In the genomic region with DNA sequence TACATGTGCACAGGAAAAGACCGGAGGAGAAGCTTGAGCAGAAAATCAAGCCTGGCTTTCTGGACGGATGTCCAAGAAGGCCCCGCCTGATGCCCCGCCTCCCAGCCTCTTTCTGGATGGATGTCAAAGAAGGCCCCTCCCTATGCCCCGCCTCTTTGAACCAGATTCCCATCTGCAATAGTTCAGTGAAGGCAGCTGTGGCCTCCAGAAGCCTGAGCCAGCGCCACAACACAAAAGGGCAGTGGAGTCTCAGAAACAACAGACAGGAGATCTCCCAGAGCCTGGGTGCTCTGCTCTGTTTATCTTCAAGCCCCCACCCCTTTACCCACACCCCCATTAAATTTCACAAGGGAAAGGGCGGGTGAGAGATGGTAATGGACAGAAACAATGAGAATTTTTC, we compare ENCODE assay signal across 11 mouse cellular contexts.
A peak's percentile ranks its signal among the peaks of the same experiment; 100 is the strongest.
DNase-seq lines count a peak whose midpoint lies in the region; ATAC-seq lines count a peak whose summit lies in the region.
"Had no signal": no experiment of that assay in that cellular context is flagged by ENCODE, and none has a peak within 500 bp of the region (broad histone marks: within the 10 kb centered on the region; RNA-seq: fewer than 3 reads in every experiment).

No protein-coding gene starts in this region.

- H3K4me3 ChIP-seq in kidney, embryonic 14.5 days (ENCODE audit: low read length): no peak overlapping the region
- no peak overlapping the region for H3K4me3 ChIP-seq in forebrain, embryonic 13.5 days
- H3K4me3 ChIP-seq: liver, embryonic 13.5 days had no signal

- H3K36me3 ChIP-seq in kidney, embryonic 14.5 days (ENCODE audit: control insufficient read depth, insufficient read depth, low read length): no peaks in the 10 kb centered on the region
- H3K36me3 ChIP-seq in forebrain, embryonic 13.5 days (ENCODE audit: poor library complexity, severe bottlenecking): no peaks in the 10 kb centered on the region

- peak; percentile 9 for DNase-seq in kidney, adult 9 months
- DNase-seq in embryo, embryonic 10 days (ENCODE audit: low spot score): peak; percentile 36
- DNase-seq in kidney, postnatal 10 days: peak; percentile 70
- DNase-seq in retina, postnatal 1 day: peak; percentile 96
- DNase-seq in frontal cortex, adult 2 months (ENCODE audit: extremely low spot score in 1 of 2, low spot score in 1 of 2): no peak
- DNase-seq in liver: no peak
- DNase-seq: adrenal gland, adult 8-10 months; liver, embryonic 13.5 days had no signal

- WGBS in kidney, embryonic 14.5 days: 75% methylated on average over 7 of the region's 7 CpGs
- 69% methylated on average over 7 of the region's 7 CpGs for WGBS in forebrain, embryonic 13.5 days

- no peaks in the 10 kb centered on the region for H3K4me1 ChIP-seq in kidney, embryonic 14.5 days (ENCODE audit: control insufficient read depth, insufficient read depth, low read length)
- H3K4me1 ChIP-seq in forebrain, embryonic 13.5 days: peaks cover 8% of the 10 kb centered on the region
- H3K4me1 ChIP-seq: liver, embryonic 13.5 days had no signal

- H3K9ac ChIP-seq in kidney, embryonic 14.5 days (ENCODE audit: low read depth, low read length): no peak overlapping the region
- H3K9ac ChIP-seq in forebrain, embryonic 13.5 days: no peak overlapping the region
- H3K9ac ChIP-seq: liver, embryonic 13.5 days had no signal

- H3K4me2 ChIP-seq in kidney, embryonic 14.5 days (replicated peaks; ENCODE audit: low read depth, low read length): no peak overlapping the region
- H3K4me2 ChIP-seq in forebrain, embryonic 13.5 days: no peak overlapping the region
- H3K4me2 ChIP-seq: liver, embryonic 13.5 days had no signal

- no peak overlapping the region for H3K27ac ChIP-seq in kidney, embryonic 14.5 days (ENCODE audit: low read depth, low read length)
- H3K27ac ChIP-seq in forebrain, embryonic 13.5 days: no peak overlapping the region
- H3K27ac ChIP-seq: liver, embryonic 13.5 days had no signal

- no peaks in the 10 kb centered on the region for H3K27me3 ChIP-seq in kidney, embryonic 14.5 days (ENCODE audit: control insufficient read depth, insufficient read depth, low read length)
- 0 out of 2 replicates have a peak, but pooled peaks cover 9% of the 10 kb centered on the region for H3K27me3 ChIP-seq in forebrain, embryonic 13.5 days
- H3K27me3 ChIP-seq: liver, embryonic 13.5 days had no signal

- no peaks in the 10 kb centered on the region for H3K9me3 ChIP-seq in kidney, embryonic 14.5 days (ENCODE audit: control insufficient read depth, low read length)
- no peaks in the 10 kb centered on the region for H3K9me3 ChIP-seq in forebrain, embryonic 13.5 days (replicated peaks)
- H3K9me3 ChIP-seq: liver, embryonic 13.5 days had no signal

- no peak; the same call in 1 of the 2 replicates for ATAC-seq in kidney, embryonic 14.5 days (ENCODE audit: low FRiP score, low TSS enrichment)
- no peak for ATAC-seq in forebrain, embryonic 13.5 days
- ATAC-seq: intestine, postnatal 0 days had no signal

Comparison
In these comparisons a context has a peak if more than half of its experiments do, and no peak if none do; other contexts are left out.
1. DNase-seq: peak in kidney, adult 9 months (single experiment), embryo, embryonic 10 days (single experiment), kidney, postnatal 10 days (single experiment) and retina, postnatal 1 day (single experiment); none in frontal cortex, adult 2 months (0 of 2) and liver (single experiment).